Mouse (Mus musculus) urinary bladder, postnatal 14 days (tissue): Measurements from ENCODE around the gene Wdfy3.
"Not testable (repeated sequence)": the region's sequence is repeated elsewhere in the genome, so short reads cannot be mapped to it uniquely, and the experiment has no call there.

Source experiments
- DNase-seq: peaks from one replicate; pipeline ENCODE4 v3.0.0; 2021; ENCODE audit warnings: low spot score

Gene Wdfy3

GRCm38 (mm10) chr5:102069767-102070413, at the start of gene Wdfy3:
Gene Wdfy3, minus strand, starts transcription at chr5:102069921.
- peak; percentile 91 for DNase-seq

GRCm38 (mm10) chr5:102113009-102113408, 43.3 kb upstream of the Wdfy3 start:
- DNase-seq = no peak

GRCm38 (mm10) chr5:102112034-102112433, 42.3 kb upstream of the Wdfy3 start:
- no peak for DNase-seq

GRCm38 (mm10) chr5:102110031-102110430, 40.3 kb upstream of the Wdfy3 start:
- DNase-seq = no peak

- DNase-seq = no peak
Measured at GRCm38 (mm10) chr5:102105919-102106318, 36.2 kb upstream of the Wdfy3 start.

- not testable (repeated sequence) for DNase-seq
Measured at GRCm38 (mm10) chr5:102101815-102102214, 32.1 kb upstream of the Wdfy3 start.

- DNase-seq = no peak
Measured at GRCm38 (mm10) chr5:102100246-102101241, 30.8 kb upstream of the Wdfy3 start.

GRCm38 (mm10) chr5:102095576-102095975, 25.9 kb upstream of the Wdfy3 start:
- no peak for DNase-seq

GRCm38 (mm10) chr5:102090686-102091085, 21.0 kb upstream of the Wdfy3 start:
- DNase-seq = no peak

- no peak for DNase-seq
Measured at GRCm38 (mm10) chr5:102084737-102085705, 15.3 kb upstream of the Wdfy3 start.

- DNase-seq = peak; percentile 73
Measured at GRCm38 (mm10) chr5:102074086-102074485, 4.4 kb upstream of the Wdfy3 start.

GRCm38 (mm10) chr5:102072057-102072456, 2.3 kb upstream of the Wdfy3 start:
- no peak for DNase-seq

GRCm38 (mm10) chr5:102071241-102071640, 1.5 kb upstream of the Wdfy3 start:
- no peak for DNase-seq

- DNase-seq = no peak
Measured at GRCm38 (mm10) chr5:102070788-102071187, 1.1 kb upstream of the Wdfy3 start.

GRCm38 (mm10) chr5:102070414-102070768, 670 bp upstream of the Wdfy3 start:
- peak; percentile 19 for DNase-seq

- DNase-seq = peak; percentile 58
Measured at GRCm38 (mm10) chr5:102069051-102069766, 512 bp downstream of the Wdfy3 start.

- DNase-seq = no peak
Measured at GRCm38 (mm10) chr5:102066458-102066857, 3.3 kb downstream of the Wdfy3 start.

GRCm38 (mm10) chr5:102063013-102063752, 6.5 kb downstream of the Wdfy3 start:
- no peak for DNase-seq

- DNase-seq = no peak
Measured at GRCm38 (mm10) chr5:102061816-102062215, 7.9 kb downstream of the Wdfy3 start.

GRCm38 (mm10) chr5:102055946-102056345, 13.8 kb downstream of the Wdfy3 start:
- peak; percentile 31 for DNase-seq
